Mouse (Mus musculus): ENCODE data around the gene Zfp560. TPM values are rescaled to one million over a fixed set of nuclear protein-coding genes. Genes with fewer than 3 reads are reported as not detected.
"Not testable (repeated sequence)": the region's sequence is repeated elsewhere in the genome, so short reads cannot be mapped to it uniquely, and the experiment has no call there.

Zfp560 gene
- 34.5 and 38.7 TPM in 2 replicates for polyA plus RNA-seq (2015; fragmentation: Nextera tagmentation; extraction: Ambion mirVana)

DNA sequence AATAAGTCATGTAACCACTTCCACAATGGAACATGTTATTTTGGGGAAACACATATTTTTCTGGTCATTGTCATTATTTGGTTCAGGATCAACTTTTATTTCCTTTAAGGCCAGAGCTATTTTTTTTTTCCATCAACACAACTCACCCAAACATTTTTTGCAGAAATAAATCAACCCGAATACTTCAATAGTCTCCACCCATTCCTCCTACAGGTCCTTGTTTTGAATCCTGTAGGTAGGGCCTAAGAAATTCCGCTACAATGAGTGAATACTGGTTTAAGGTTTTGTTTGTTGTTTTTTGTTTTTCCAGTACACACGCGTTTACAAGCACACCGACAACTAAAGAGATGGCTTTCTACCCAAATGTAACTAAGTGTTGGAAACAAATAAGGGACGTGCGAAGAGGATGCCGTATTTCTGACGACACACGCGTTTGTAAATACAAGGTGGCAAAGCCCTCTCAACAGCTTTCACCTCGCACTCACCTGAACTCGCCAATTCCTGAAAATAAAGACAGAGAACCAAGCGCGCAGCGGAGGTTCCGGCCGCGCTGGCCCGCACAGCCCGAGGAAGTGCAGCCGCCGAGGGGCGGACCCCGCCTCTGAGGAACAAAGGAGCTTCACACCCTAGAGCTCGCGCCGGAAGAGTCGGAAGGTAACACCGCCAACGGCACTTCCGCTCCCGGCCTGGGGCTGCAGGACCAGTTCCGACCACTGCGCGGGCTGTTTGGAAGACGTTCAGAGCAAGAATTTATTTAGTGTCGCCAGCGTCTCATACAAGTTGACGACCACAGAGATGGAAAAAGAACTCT is at the start of gene Zfp560:
TSS of gene Zfp560 (minus strand) at position 646 of the 811 bp plus-strand sequence.
- ATAC-seq (ENCODE audit: low FRiP score, low read depth), result peak; percentile 98
- Histone ChIP-seq H3K27me3 (no peaks in the 10 kb centered on the region), H3K36me3 (no peaks in the 10 kb centered on the region), H3K4me1 (peaks cover 11% of the 10 kb centered on the region), H3K4me2 (replicated peaks) (peak within 1 kb of the TSS; percentile 83), H3K9me3 (no peaks in the 10 kb centered on the region), H3K4me3 (peak within 1 kb of the TSS; percentile 67), H3K27ac (peak within 1 kb of the TSS; percentile 61; the same call in 1 of the 2 replicates), H3K9ac (peak within 1 kb of the TSS; percentile 79)
- WGBS, result 3% methylated on average over 40 of the region's 40 CpGs

DNA sequence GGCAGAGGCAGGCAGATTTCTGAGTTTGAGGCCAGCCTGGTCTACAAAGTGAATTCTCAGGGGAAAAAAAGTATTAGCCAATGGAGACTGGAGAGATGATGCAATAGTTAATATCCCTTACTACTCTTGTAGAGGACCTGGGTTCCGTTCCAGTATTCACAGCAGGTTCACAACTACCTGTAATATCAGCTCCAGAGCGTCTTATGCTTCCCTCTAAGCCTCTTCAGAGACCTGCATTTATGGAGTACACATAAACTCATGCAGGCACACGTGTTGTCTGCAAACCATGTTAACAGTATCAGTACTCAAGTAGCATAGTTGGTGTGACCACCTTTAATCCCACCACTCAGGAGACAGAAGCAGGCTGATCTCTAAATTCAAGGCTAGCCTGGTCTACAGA is 45.0 kb upstream of the Zfp560 start:
- no peak overlapping the region for H3K9ac ChIP-seq
- WGBS, result 82% methylated on average over 3 of the region's 3 CpGs
- no peaks in the 10 kb centered on the region for H3K27me3 ChIP-seq
- no peak overlapping the region for H3K27ac ChIP-seq
- peaks cover 9% of the 10 kb centered on the region for H3K36me3 ChIP-seq
- no peak overlapping the region for H3K4me3 ChIP-seq
- no peak for ATAC-seq (ENCODE audit: low FRiP score, low read depth)
- H3K4me1 ChIP-seq, result no peaks in the 10 kb centered on the region
- H3K9me3 ChIP-seq, result no peaks in the 10 kb centered on the region
- no peak overlapping the region for H3K4me2 ChIP-seq (replicated peaks)

DNA sequence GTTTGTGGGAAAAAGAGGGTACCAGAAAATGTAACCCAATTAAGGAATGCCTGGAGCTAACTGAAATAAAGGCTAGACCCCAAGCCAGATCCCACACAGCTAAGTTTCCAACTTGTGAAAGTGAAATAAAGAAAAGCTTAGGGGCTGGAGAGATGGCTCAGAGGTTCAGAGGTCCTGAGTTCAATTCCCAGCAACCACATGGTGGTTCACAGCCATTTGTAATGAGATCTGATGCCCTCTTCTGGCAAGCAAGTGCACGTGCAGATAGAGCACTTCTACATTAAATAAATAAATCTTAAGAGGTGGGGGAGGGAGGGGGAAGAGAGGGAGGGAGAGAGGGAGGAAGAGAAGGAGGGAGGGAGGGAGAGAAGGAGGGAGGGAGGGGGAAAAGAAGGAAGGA is 26.5 kb upstream of the Zfp560 start:
- Histone ChIP-seq H3K4me1 (no peaks in the 10 kb centered on the region), H3K27me3 (no peaks in the 10 kb centered on the region), H3K27ac (no peak overlapping the region), H3K4me3 (no peak overlapping the region), H3K9ac (no peak overlapping the region), H3K4me2 (replicated peaks) (no peak overlapping the region), H3K36me3 (no peaks in the 10 kb centered on the region), H3K9me3 (no peaks in the 10 kb centered on the region)
- ATAC-seq (ENCODE audit: low FRiP score, low read depth), result no peak
- 36% methylated on average over 1 of the region's 1 CpGs for WGBS

DNA sequence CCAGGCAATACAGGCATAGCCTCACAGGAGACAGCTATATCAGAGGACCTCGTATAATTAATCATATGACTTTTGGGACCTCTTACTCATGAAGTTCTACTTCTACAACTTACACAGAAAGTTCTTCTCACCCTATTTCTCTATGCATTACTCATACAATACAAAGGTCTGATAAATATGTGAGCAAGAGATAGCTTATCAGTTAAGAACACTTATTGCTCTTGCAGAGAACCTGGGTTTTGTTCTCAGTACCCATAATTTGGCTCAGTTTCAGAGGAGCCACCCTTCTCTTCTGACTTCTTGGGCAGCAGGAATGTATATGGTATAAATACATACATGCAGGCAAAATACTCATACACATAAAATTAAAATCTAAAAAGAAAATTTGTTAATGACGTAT is 24.3 kb upstream of the Zfp560 start:
- Histone ChIP-seq H3K4me1 (no peaks in the 10 kb centered on the region), H3K4me2 (replicated peaks) (no peak overlapping the region), H3K36me3 (no peaks in the 10 kb centered on the region), H3K27ac (no peak overlapping the region), H3K27me3 (no peaks in the 10 kb centered on the region), H3K9me3 (0 out of 2 replicates have a peak, but pooled peaks cover 3% of the 10 kb centered on the region), H3K9ac (no peak overlapping the region), H3K4me3 (no peak overlapping the region)
- no peak for ATAC-seq (ENCODE audit: low FRiP score, low read depth)
- 91% methylated on average over 2 of the region's 2 CpGs for WGBS

DNA sequence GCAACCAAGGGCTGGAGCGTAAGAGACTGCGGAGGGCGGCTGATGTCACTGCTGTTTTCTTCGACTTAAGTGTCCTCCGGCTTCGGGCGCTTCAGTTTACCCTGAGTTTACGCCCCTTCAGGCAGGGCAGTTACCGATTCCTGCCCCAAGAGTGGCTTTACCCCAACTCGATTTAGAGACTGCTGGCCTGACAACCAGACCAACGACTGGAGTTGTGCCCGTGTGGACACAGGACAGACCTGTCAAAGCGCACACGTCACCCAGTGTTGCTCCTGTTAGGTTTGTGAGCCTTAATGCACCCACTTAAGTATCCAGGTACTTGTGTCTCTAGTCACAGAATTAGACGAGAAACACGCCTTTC is 346 bp upstream of the Zfp560 start:
- Histone ChIP-seq H3K27ac (peak overlapping the region; percentile 61; the same call in 1 of the 2 replicates), H3K36me3 (no peaks in the 10 kb centered on the region)
- ATAC-seq (ENCODE audit: low FRiP score, low read depth), result peak; percentile 71

DNA sequence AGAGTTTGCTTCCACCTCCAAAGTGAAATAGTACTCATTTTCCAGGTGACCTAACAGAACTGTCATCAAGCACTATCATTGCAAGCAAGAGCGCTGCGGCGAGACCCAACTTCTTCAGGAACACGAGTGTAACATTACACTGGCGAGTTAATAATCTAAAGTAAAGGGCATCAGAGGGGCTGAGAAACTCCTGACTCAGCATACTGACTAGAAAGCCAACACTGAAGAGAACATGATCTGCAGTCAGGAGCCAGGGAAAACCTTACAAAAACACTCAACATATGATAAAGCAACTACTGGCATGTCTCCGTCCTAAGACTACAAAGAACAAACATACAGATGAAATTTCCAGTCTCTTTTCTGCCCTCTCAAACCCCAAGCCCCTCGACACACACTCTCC is 1.3 kb downstream of the Zfp560 start:
- no peaks in the 10 kb centered on the region for H3K36me3 ChIP-seq
- no peak overlapping the region for H3K9ac ChIP-seq
- peak overlapping the region; percentile 83 for H3K4me2 ChIP-seq (replicated peaks)
- no peak for ATAC-seq (ENCODE audit: low FRiP score, low read depth)
- peaks cover 11% of the 10 kb centered on the region for H3K4me1 ChIP-seq
- H3K9me3 ChIP-seq, result no peaks in the 10 kb centered on the region
- no peak overlapping the region for H3K27ac ChIP-seq
- WGBS, result 88% methylated on average over 7 of the region's 7 CpGs
- peak overlapping the region; percentile 67 for H3K4me3 ChIP-seq
- no peaks in the 10 kb centered on the region for H3K27me3 ChIP-seq

More for the DNA sequence above, 346 bp upstream of the Zfp560 start:
- Histone ChIP-seq H3K9ac (peak overlapping the region; percentile 79), H3K4me1 (peaks cover 11% of the 10 kb centered on the region), H3K27me3 (no peaks in the 10 kb centered on the region), H3K4me3 (peak overlapping the region; percentile 67), H3K9me3 (no peaks in the 10 kb centered on the region), H3K4me2 (replicated peaks) (peak overlapping the region; percentile 83)
- WGBS, result 18% methylated on average over 16 of the region's 16 CpGs

DNA sequence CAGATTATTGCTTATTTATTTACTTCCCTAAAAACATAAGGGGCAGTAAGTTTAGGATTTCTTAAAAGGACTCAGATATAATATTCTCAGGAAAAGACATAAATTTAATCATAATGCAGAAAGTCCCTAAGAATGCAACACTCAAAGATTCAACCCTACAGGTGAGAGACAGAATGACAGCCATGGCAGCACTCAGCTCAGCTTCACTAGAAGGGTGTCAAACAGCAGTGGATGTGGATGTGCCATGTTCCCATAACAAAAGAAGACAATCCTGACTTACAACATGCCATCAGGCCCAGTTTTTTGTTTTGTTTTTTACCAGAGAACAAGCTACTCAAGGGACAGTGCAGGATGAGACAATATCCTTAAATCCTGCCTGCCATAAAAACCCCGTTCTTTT is 10.3 kb downstream of the Zfp560 start:
- no peaks in the 10 kb centered on the region; the same call in 1 of the 2 replicates for H3K36me3 ChIP-seq
- peaks cover 5% of the 10 kb centered on the region; the same call in 1 of the 2 replicates for H3K9me3 ChIP-seq
- H3K27ac ChIP-seq, result no peak overlapping the region
- H3K4me1 ChIP-seq, result no peaks in the 10 kb centered on the region
- H3K9ac ChIP-seq, result no peak overlapping the region
- ATAC-seq (ENCODE audit: low FRiP score, low read depth), result no peak
- no peak overlapping the region for H3K4me2 ChIP-seq (replicated peaks)
- no peak overlapping the region for H3K4me3 ChIP-seq
- no peaks in the 10 kb centered on the region for H3K27me3 ChIP-seq
- 98% methylated on average over 1 of the region's 1 CpGs for WGBS

DNA sequence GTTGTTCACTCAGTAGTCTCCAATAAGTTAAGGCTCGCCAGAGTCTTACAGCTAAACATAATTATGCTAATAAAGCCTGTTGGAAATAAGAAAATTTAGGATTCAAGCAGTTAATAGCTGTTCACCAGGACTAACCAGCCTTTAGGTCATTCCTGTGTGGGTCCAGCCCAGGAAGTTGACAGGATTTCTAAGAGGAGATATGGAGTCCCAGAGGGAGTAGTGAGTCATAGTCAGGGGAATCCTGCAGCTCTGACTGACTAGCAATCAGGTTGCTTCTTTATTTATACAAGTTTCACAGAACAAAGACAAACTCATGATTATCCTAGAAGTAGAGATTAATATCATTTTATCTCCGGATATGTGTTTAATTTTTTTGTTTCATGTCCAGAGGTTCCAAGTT is 17.7 kb downstream of the Zfp560 start:
- Histone ChIP-seq H3K9me3 (peaks cover 4% of the 10 kb centered on the region; the same call in 1 of the 2 replicates), H3K27me3 (no peaks in the 10 kb centered on the region), H3K4me2 (replicated peaks) (no peak overlapping the region), H3K36me3 (peaks cover 8% of the 10 kb centered on the region), H3K9ac (no peak overlapping the region), H3K4me3 (no peak overlapping the region), H3K4me1 (no peaks in the 10 kb centered on the region), H3K27ac (no peak overlapping the region)
- 87% methylated on average over 2 of the region's 2 CpGs for WGBS
- no peak for ATAC-seq (ENCODE audit: low FRiP score, low read depth)

DNA sequence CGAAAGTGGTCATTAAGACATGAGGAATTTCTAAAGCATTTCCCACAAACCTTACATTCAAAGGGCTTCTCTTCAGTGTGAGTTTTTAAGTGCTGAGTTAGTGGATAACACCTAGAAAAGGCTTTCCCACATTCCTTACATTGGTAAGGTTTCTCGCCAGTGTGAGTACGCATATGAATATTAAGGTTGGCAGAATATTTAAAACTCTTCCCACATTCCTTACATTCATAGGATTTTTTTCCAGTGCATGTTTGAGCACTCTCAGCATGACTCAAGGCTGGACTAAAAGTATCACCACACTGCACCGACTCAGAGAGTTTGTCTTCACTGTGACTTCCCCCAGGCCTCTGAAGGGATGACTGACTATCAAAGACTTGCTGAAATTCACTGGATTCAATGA is 36.5 kb downstream of the Zfp560 start:
- no peaks in the 10 kb centered on the region for H3K4me1 ChIP-seq
- H3K4me2 ChIP-seq (replicated peaks), result no peak overlapping the region
- H3K27me3 ChIP-seq, result no peaks in the 10 kb centered on the region
- no peak overlapping the region for H3K9ac ChIP-seq
- no peak for ATAC-seq (ENCODE audit: low FRiP score, low read depth)
- 87% methylated on average over 4 of the region's 4 CpGs for WGBS
- peaks cover 44% of the 10 kb centered on the region for H3K36me3 ChIP-seq
- no peak overlapping the region for H3K4me3 ChIP-seq
- H3K9me3 ChIP-seq, result peaks cover 7% of the 10 kb centered on the region; the same call in 1 of the 2 replicates
- no peak overlapping the region for H3K27ac ChIP-seq

DNA sequence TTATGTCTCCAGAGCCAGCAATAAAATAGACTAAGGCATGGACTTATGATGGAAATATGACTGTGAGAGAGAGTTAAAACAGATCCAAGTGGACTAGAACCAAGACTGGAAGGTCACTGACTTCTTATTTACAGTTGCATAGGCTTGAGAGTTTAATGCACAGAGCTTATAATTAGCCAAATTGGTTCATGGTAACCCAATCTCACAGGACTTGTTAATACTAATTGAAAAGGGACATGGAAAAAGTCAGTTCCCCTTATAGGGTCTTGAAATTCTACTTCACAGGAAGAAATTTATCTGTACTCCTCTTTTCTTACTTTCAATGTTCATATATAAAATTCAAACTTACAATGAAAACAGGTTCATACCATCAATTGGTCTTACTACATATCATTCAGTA is 49.0 kb downstream of the Zfp560 start, which contains the start of gene Olfr18:
TSS of gene Olfr18 (minus strand) at position 101 of the 400 bp plus-strand sequence.
- H3K9me3 ChIP-seq, result no peaks in the 10 kb centered on the region
- no peaks in the 10 kb centered on the region for H3K27me3 ChIP-seq
- no peaks in the 10 kb centered on the region for H3K4me1 ChIP-seq
- H3K4me2 ChIP-seq (replicated peaks), result no peak within 1 kb of the TSS
- H3K27ac ChIP-seq, result no peak within 1 kb of the TSS
- no peak for ATAC-seq (ENCODE audit: low FRiP score, low read depth)
- no peak within 1 kb of the TSS for H3K4me3 ChIP-seq
- H3K36me3 ChIP-seq, result no peaks in the 10 kb centered on the region
- H3K9ac ChIP-seq, result no peak within 1 kb of the TSS

DNA sequence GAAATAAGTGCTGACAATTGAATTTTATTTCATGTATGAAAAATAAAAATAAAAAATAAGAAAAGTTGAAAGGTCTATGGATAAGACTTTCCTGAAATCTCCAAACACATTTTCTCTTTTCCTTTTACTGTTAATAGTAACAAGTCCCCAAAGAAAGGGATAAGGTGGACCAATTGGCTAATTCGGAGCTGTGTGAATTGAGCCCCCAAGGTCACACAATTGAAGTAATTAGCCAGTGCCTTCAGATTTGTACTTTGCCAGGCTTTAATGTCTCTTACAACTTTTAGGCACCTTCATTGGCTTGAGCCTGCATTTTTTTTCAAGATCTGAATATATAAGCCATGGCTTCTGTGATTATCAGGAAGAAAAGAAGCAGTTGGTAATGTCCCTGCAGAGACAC is 86.7 kb downstream of the Zfp560 start, which contains the start of gene Olfr873:
TSS of gene Olfr873 (plus strand) at position 301 of the 400 bp plus-strand sequence.
- no peak within 1 kb of the TSS for H3K4me2 ChIP-seq (replicated peaks)
- H3K9me3 ChIP-seq, result no peaks in the 10 kb centered on the region
- 81% methylated on average over 1 of the region's 1 CpGs for WGBS
- H3K4me3 ChIP-seq, result no peak within 1 kb of the TSS
- H3K27ac ChIP-seq, result no peak within 1 kb of the TSS
- H3K27me3 ChIP-seq, result no peaks in the 10 kb centered on the region
- H3K9ac ChIP-seq, result no peak within 1 kb of the TSS
- H3K4me1 ChIP-seq, result no peaks in the 10 kb centered on the region
- no peaks in the 10 kb centered on the region for H3K36me3 ChIP-seq
- no peak for ATAC-seq (ENCODE audit: low FRiP score, low read depth)

DNA sequence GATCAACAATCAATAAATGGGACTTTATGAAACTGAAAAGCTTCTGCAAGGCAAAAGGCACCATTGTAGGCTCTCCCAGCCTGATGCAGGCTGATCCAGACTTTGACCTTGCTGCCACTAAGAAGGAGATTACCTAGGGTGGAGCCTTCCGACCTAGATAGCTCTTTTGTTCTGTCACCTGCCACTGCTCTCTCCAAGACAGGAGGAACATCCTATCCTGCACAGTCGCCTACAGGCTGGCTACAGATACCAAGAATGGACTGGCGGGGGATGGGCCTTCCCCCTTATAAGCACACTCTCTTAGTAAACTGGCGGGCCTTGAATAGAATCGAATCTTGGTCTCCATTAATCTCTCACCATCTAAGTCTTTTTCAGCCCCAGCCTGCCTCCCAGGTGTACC is 89.4 kb downstream of the Zfp560 start:
- H3K4me3 ChIP-seq; H3K4me2 ChIP-seq (replicated peaks); H3K9me3 ChIP-seq; H3K36me3 ChIP-seq; ATAC-seq (ENCODE audit: low FRiP score, low read depth); H3K27ac ChIP-seq; H3K4me1 ChIP-seq; H3K27me3 ChIP-seq; H3K9ac ChIP-seq: not testable (repeated sequence)
- WGBS, result 85% methylated on average over 5 of the region's 5 CpGs

All from limb, embryonic 13.5 days (tissue).